Mouse (Mus musculus) CH12.LX (cell line): ENCODE data around the gene Mrpl49. TPM values are rescaled to one million over a fixed set of nuclear protein-coding genes. Genes with fewer than 3 reads are reported as not detected.

Source experiments
- DNase-seq: peaks from one replicate; pipeline ENCODE4 v3.0.0-alpha.2; 2013; ENCODE audit errors: extremely low read depth
- H3K27ac ChIP-seq: 2 replicates; pipeline ENCODE4 v1.5.1; 2012; ENCODE audit warnings: low read depth, mild to moderate bottlenecking, control low read depth, moderate library complexity; ENCODE audit not compliant: insufficient read depth
- H3K27me3 ChIP-seq: replicated peaks from 2 replicates; pipeline ENCODE3; 2012; ENCODE audit warnings: inconsistent platforms
- H3K36me3 ChIP-seq, 2 experiments: replicated peaks in 1 of 2; 2 replicates each; pipeline versions ENCODE3 to v1.6.1; 2012; ENCODE audit warnings: inconsistent platforms in 1 of 2, low read length in 1 of 2, mild to moderate bottlenecking in 1 of 2, mixed read lengths in 1 of 2, moderate library complexity in 1 of 2; ENCODE audit not compliant: control insufficient read depth in 1 of 2, insufficient read depth in 1 of 2
- H3K4me1 ChIP-seq, 2 experiments: 2 replicates each; pipeline ENCODE4 v1.6.1; 2012; ENCODE audit warnings: inconsistent platforms in 1 of 2, moderate library complexity in 1 of 2; ENCODE audit not compliant: insufficient read depth in 2 of 2, control insufficient read depth in 1 of 2
- H3K4me2 ChIP-seq: 2 replicates; pipeline ENCODE4 v1.6.1; 2012; ENCODE audit warnings: low read depth, mild to moderate bottlenecking, control low read depth; ENCODE audit not compliant: poor library complexity, insufficient read depth, severe bottlenecking
- H3K4me3 ChIP-seq, 3 experiments: fragments of 150-350 bp in 1 of 3; sonication (generic) in 1 of 3; replicated peaks in 1 of 3; 2 replicates each; pipeline versions ENCODE3 to v1.5.1; 2011 to 2012; ENCODE audit warnings: low read depth in 2 of 3, low read length in 2 of 3, mild to moderate bottlenecking in 2 of 3, moderate library complexity in 2 of 3, control low read depth in 1 of 3, improper control_type of control experiment in 1 of 3, inconsistent platforms in 1 of 3, mixed read lengths in 1 of 3; ENCODE audit not compliant: poor library complexity in 1 of 3
- H3K79me2 ChIP-seq: replicated peaks from 2 replicates; pipeline ENCODE4 v1.6.1; 2012; ENCODE audit warnings: mild to moderate bottlenecking, moderate library complexity; ENCODE audit not compliant: control insufficient read depth, poor library complexity, insufficient read depth, severe bottlenecking; ENCODE audit errors: extremely low read depth
- H3K9ac ChIP-seq: 2 replicates; pipeline ENCODE4 v1.6.1; 2012; ENCODE audit warnings: low read depth, mild to moderate bottlenecking, control low read depth, moderate library complexity; ENCODE audit not compliant: insufficient read depth
- H3K9me3 ChIP-seq: replicated peaks from 2 replicates; pipeline ENCODE3; 2012; ENCODE audit warnings: low read length, inconsistent platforms, mixed read lengths
- BHLHE40 ChIP-seq: IDR thresholded peaks from 2 replicates; pipeline ENCODE4 v1.6.1; 2011; ENCODE audit warnings: mild to moderate bottlenecking, low read depth, low read length, improper control_type of control experiment
- CHD2 ChIP-seq: IDR thresholded peaks from 2 replicates; pipeline ENCODE4 v1.6.1; 2011; ENCODE audit warnings: low read length, improper control_type of control experiment
- ELF1 ChIP-seq: IDR thresholded peaks from 2 replicates; pipeline ENCODE4 v1.6.1; 2014; ENCODE audit warnings: low read depth, mild to moderate bottlenecking, inconsistent platforms, low read length, improper control_type of control experiment
- MAX ChIP-seq: IDR thresholded peaks from 2 replicates; pipeline ENCODE4 v1.6.1; 2011; ENCODE audit warnings: low read length, improper control_type of control experiment
- RAD21 ChIP-seq: IDR thresholded peaks from 2 replicates; pipeline ENCODE4 v1.6.1; 2011; ENCODE audit warnings: low read depth, mild to moderate bottlenecking, low read length, improper control_type of control experiment, moderate library complexity
- SIN3A ChIP-seq: IDR thresholded peaks from 2 replicates; pipeline ENCODE4 v1.6.1; 2012; ENCODE audit warnings: low read length, improper control_type of control experiment, inconsistent platforms
- USF1 ChIP-seq: IDR thresholded peaks from 2 replicates; pipeline ENCODE4 v1.6.1; 2014; ENCODE audit warnings: low read depth, mild to moderate bottlenecking, inconsistent platforms, low read length, improper control_type of control experiment
- ZMIZ1 ChIP-seq: IDR thresholded peaks from 2 replicates; pipeline ENCODE4 v1.6.1; 2012; ENCODE audit warnings: low read depth, mild to moderate bottlenecking, inconsistent platforms, low read length, improper control_type of control experiment
- dilution Hi-C: fragments of 300-500 bp; cut with MboI; formaldehyde crosslinking; loops from 2 replicates; pipeline ENCODE4 v1.14.3; 2020; ENCODE audit warnings: low sequenced_read_pairs; ENCODE audit not compliant: extremely low pct_unique_long_range_greater_than_20kb, extremely low pct_ligation_motif_present
- in situ Hi-C: fragments of 300-500 bp; cut with MboI; formaldehyde crosslinking; loops from 3 replicates; pipeline ENCODE4 v1.14.3; 2019; ENCODE audit warnings: low sequenced_read_pairs, low pct_ligation_motif_present, low pct_unique_long_range_greater_than_20kb, mixed read lengths
- polyA plus RNA-seq: library from polyadenylated mRNA; unstranded; fragments of >175 nt; gene quantifications from 2 replicates; pipeline ENCODE4 v1.2.1, GENCODE M21; 2012; ENCODE audit warnings: low read depth; ENCODE audit not compliant: insufficient read length
- total RNA-seq, 2 experiments: library from RNA; depleted of rRNA; stranded (reverse); fragments of 300-350 nt in 1 of 2; fragments of >200 nt in 1 of 2; gene quantifications; 2 replicates each; pipeline ENCODE4 v1.2.3; 2012 to 2014

The Mrpl49 gene
- total and polyA plus RNA-seq, 3 experiments: 37.4 to 66.6 (median 59.0) TPM

GRCm38 (mm10) chr19:6056696-6057095 lies 889 bp downstream of the Mrpl49 start:
- in situ Hi-C loops (no loop called here), dilution Hi-C loops (no loop called here)
- Histone ChIP-seq H3K27me3 (no peaks in the 10 kb centered on the region), H3K4me1 (peaks cover 13 to 59% of the 10 kb centered on the region in 2 experiments; a peak in 3 of 4 replicates), H3K4me3 (peak overlapping the region; percentile 70 to 99 (median 97)), H3K9me3 (no peaks in the 10 kb centered on the region), H3K79me2 (peaks cover 63% of the 10 kb centered on the region), H3K4me2 (peak overlapping the region; percentile 80), H3K27ac (no peak overlapping the region), H3K9ac (peak overlapping the region; percentile 58), H3K36me3 (peaks cover 54 to 61% of the 10 kb centered on the region in 2 experiments)
- DNase-seq: no peak
- no peak for TF ChIP-seq USF1
- no peak for TF ChIP-seq MAX
- no peak for TF ChIP-seq RAD21
- no peak for TF ChIP-seq CHD2
- TF ChIP-seq SIN3A: no peak
- no peak for TF ChIP-seq ELF1

GRCm38 (mm10) chr19:6054296-6054695 lies 3.3 kb downstream of the Mrpl49 start:
- no peaks in the 10 kb centered on the region for H3K9me3 ChIP-seq
- H3K4me3 ChIP-seq: no peak overlapping the region
- peaks cover 78% of the 10 kb centered on the region for H3K79me2 ChIP-seq
- no peak for TF ChIP-seq BHLHE40
- peak; percentile 37; the same call in 1 of the 2 replicates for TF ChIP-seq ZMIZ1
- no peaks in the 10 kb centered on the region for H3K27me3 ChIP-seq
- H3K36me3 ChIP-seq: peaks cover 73 to 81% of the 10 kb centered on the region in 2 experiments
- dilution Hi-C loops (no loop called here), in situ Hi-C loops (no loop called here)
- H3K27ac ChIP-seq: no peak overlapping the region
- H3K9ac ChIP-seq: no peak overlapping the region
- no peak overlapping the region for H3K4me2 ChIP-seq
- peaks cover 35 to 79% of the 10 kb centered on the region in 2 experiments for H3K4me1 ChIP-seq
- DNase-seq: peak; percentile 55

GRCm38 (mm10) chr19:6052516-6052915 lies 5.1 kb downstream of the Mrpl49 start:
- Histone ChIP-seq H3K79me2 (peaks cover 77% of the 10 kb centered on the region), H3K4me1 (peaks cover 39 to 80% of the 10 kb centered on the region in 2 experiments), H3K9me3 (no peaks in the 10 kb centered on the region), H3K27ac (peak overlapping the region; percentile 14; the same call in 1 of the 2 replicates), H3K4me2 (no peak overlapping the region), H3K27me3 (no peaks in the 10 kb centered on the region), H3K9ac (no peak overlapping the region), H3K36me3 (peaks cover 74 to 84% of the 10 kb centered on the region in 2 experiments), H3K4me3 (no peak overlapping the region)
- dilution Hi-C loops: no loop called here
- DNase-seq: no peak
- no peak for TF ChIP-seq BHLHE40
- TF ChIP-seq ZMIZ1: 0 out of 2 replicates have a peak, but pooled peaks have one; percentile 0
- in situ Hi-C loops: no loop called here
